Mouse (Mus musculus) stomach, postnatal 0 days (tissue): ENCODE results near the gene Arhgap11a.

ENCODE experiments used
- CTCF ChIP-seq: IDR thresholded peaks from 2 replicates; pipeline ENCODE4 v1.5.1; 2016; ENCODE audit warnings: antibody characterized with exemption, low read depth, mild to moderate bottlenecking, moderate library complexity
- EP300 ChIP-seq: optimal IDR thresholded peaks from 2 replicates; pipeline ENCODE3; 2016; ENCODE audit warnings: antibody characterized with exemption

- no peak for TF ChIP-seq CTCF
- no peak for TF ChIP-seq EP300
Observed at GRCm38 (mm10) chr2:113893385-113894122, 45.1 kb upstream of the Arhgap11a start.
